Mouse (Mus musculus): ENCODE data around the gene Zrsr2. TPM values are rescaled to one million over a fixed set of nuclear protein-coding genes. Genes with fewer than 3 reads are reported as not detected.

Zrsr2 gene
- polyA plus RNA-seq, 1 experiment = 18.7 TPM

- Histone ChIP-seq H3K27me3 (ENCODE audit: control insufficient read depth, insufficient read depth, insufficient read length) (no peaks in the 10 kb centered on the region), H3K4me2 (ENCODE audit: low read depth) (peak overlapping the region; percentile 78), H3ac (ENCODE audit: control insufficient read depth, insufficient read length) (no peak overlapping the region), H3K36me3 (ENCODE audit: control insufficient read depth, insufficient read depth) (peaks cover 28% of the 10 kb centered on the region), H3K4me3 (peak overlapping the region; percentile 52), H3K79me2 (ENCODE audit: control insufficient read depth, insufficient read depth) (peaks cover 19% of the 10 kb centered on the region)
- TF ChIP-seq MYOD1 (IDR thresholded peaks at IDR 0.05; ENCODE audit: control insufficient read depth in 1 of 3, insufficient read length in 2 of 3, low read depth in 2 of 3) (peak in 2 of 3 experiments; percentile 9 to 47), MYOG (IDR thresholded peaks at IDR 0.05; ENCODE audit: control insufficient read depth in 1 of 3, insufficient read depth in 1 of 3, insufficient read length in 2 of 3, low read depth in 2 of 3) (no peak), CEBPB (IDR thresholded peaks at IDR 0.05; ENCODE audit: insufficient read depth, poor library complexity, severe bottlenecking) (no peak), MAX (IDR thresholded peaks at IDR 0.05; ENCODE audit: low read depth) (no peak), USF1 (IDR thresholded peaks at IDR 0.05; ENCODE audit: low read depth) (no peak)
These were observed 1.1 kb downstream of the Zrsr2 start for GRCm38 (mm10) chrX:163957381-163957780.

- Histone ChIP-seq H3ac (ENCODE audit: control insufficient read depth, insufficient read length) (no peak overlapping the region), H3K4me3 (no peak overlapping the region), H3K27me3 (ENCODE audit: control insufficient read depth, insufficient read depth, insufficient read length) (no peaks in the 10 kb centered on the region), H3K36me3 (ENCODE audit: control insufficient read depth, insufficient read depth) (peaks cover 36% of the 10 kb centered on the region), H3K4me2 (ENCODE audit: low read depth) (no peak overlapping the region), H3K79me2 (ENCODE audit: control insufficient read depth, insufficient read depth) (peaks cover 3% of the 10 kb centered on the region)
- TF ChIP-seq CEBPB (IDR thresholded peaks at IDR 0.05; ENCODE audit: insufficient read depth, poor library complexity, severe bottlenecking) = no peak
- no peak for TF ChIP-seq POLR2AphosphoS2 (IDR thresholded peaks at IDR 0.05; ENCODE audit: insufficient read length, low read depth)
These were observed 6.8 kb downstream of the Zrsr2 start for GRCm38 (mm10) chrX:163951618-163952017.

DNA sequence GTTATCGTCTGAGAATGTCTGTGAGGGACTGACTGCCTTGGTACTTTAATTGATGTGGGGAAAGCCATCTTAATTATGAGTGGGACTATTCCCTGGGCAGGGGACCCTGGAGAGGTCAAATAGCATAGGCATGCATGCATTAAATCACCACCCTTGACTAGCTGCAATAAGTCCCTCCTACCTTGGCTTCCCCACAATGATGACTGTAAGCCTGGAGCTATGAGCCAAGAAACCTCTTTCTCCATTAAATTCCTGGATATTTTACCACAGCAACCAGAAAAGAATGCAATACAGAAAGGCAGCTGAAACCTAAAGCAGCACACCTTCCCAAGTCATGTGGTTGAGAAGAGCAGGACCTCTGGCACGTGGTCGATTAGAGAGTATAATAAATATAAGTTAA is 14.1 kb downstream of the Zrsr2 start:
- Histone ChIP-seq H3K79me2 (ENCODE audit: control insufficient read depth, insufficient read depth) (no peaks in the 10 kb centered on the region), H3K4me3 (no peak overlapping the region), H3K4me2 (ENCODE audit: low read depth) (no peak overlapping the region), H3K27me3 (ENCODE audit: control insufficient read depth, insufficient read depth, insufficient read length) (no peaks in the 10 kb centered on the region), H3K36me3 (ENCODE audit: control insufficient read depth, insufficient read depth) (peaks cover 15% of the 10 kb centered on the region), H3ac (ENCODE audit: control insufficient read depth, insufficient read length) (no peak overlapping the region)
- no peak for TF ChIP-seq TCF3 (IDR thresholded peaks at IDR 0.05; ENCODE audit: insufficient read length, low read depth)
- TF ChIP-seq REST (IDR thresholded peaks at IDR 0.05; ENCODE audit: insufficient read depth, insufficient read length) = no peak
- no peak for TF ChIP-seq MYOD1 (IDR thresholded peaks at IDR 0.05; ENCODE audit: control insufficient read depth in 1 of 3, insufficient read length in 2 of 3, low read depth in 2 of 3)
- TF ChIP-seq USF1 (IDR thresholded peaks at IDR 0.05; ENCODE audit: low read depth) = no peak
- no peak for TF ChIP-seq POLR2AphosphoS2 (IDR thresholded peaks at IDR 0.05; ENCODE audit: insufficient read length, low read depth)
- no peak for TF ChIP-seq CEBPB (IDR thresholded peaks at IDR 0.05; ENCODE audit: insufficient read depth, poor library complexity, severe bottlenecking)
- no peak for TF ChIP-seq SRF (IDR thresholded peaks at IDR 0.05; ENCODE audit: control insufficient read depth, insufficient read length, low read depth)

DNA sequence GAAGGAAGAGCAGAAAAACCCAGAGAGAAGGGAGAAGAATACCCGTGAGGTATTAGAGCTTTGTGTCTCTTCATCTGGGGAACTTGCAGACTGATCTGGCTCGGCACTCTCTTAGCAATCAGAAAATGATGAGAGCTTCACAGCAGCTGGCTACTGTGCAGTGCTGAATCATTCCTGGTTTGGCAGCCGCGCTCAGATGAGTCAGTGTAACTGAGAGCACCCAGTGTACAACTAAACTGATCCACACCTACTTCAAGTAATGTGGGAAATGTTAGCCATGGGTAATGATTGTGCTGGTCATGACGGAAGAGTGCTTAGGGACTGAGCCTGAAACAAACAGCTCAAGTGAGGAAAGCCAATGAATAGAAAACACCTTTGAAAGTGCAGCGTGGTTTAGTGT is 19.9 kb downstream of the Zrsr2 start:
- no peak overlapping the region for H3ac ChIP-seq (ENCODE audit: control insufficient read depth, insufficient read length)
- no peaks in the 10 kb centered on the region for H3K79me2 ChIP-seq (ENCODE audit: control insufficient read depth, insufficient read depth)
- TF ChIP-seq USF1 (IDR thresholded peaks at IDR 0.05; ENCODE audit: low read depth) (no peak), MYOG (IDR thresholded peaks at IDR 0.05; ENCODE audit: control insufficient read depth in 1 of 3, insufficient read depth in 1 of 3, insufficient read length in 2 of 3, low read depth in 2 of 3) (peak in 2 of 3 experiments; percentile 45 to 47), SRF (IDR thresholded peaks at IDR 0.05; ENCODE audit: control insufficient read depth, insufficient read length, low read depth) (no peak), MYOD1 (IDR thresholded peaks at IDR 0.05; ENCODE audit: control insufficient read depth in 1 of 3, insufficient read length in 2 of 3, low read depth in 2 of 3) (peak in 2 of 3 experiments; percentile 48 to 62), CEBPB (IDR thresholded peaks at IDR 0.05; ENCODE audit: insufficient read depth, poor library complexity, severe bottlenecking) (no peak)
- H3K4me2 ChIP-seq (ENCODE audit: low read depth) = peak overlapping the region; percentile 69
- H3K36me3 ChIP-seq (ENCODE audit: control insufficient read depth, insufficient read depth) = peaks cover 13% of the 10 kb centered on the region
- H3K27me3 ChIP-seq (ENCODE audit: control insufficient read depth, insufficient read depth, insufficient read length) = no peaks in the 10 kb centered on the region
- H3K4me3 ChIP-seq = no peak overlapping the region

DNA sequence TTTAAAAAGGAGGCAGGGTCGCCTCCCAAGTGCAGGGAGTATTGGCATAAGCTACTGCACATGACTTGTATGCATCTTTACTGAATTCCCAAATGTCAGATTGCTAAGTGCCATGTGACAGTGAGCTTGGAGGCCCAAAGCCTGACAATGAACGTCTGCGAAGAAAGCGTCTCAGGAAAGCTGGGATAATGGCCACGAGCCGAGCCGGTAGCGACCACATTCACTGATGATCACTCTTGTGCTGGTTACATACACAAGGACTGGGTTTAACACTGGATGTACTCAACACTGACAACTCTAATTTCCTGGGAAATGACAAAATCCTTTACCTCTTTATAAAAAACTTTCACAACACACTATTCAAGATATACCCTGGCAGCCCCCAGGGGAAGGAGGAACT is 23.7 kb downstream of the Zrsr2 start:
- Histone ChIP-seq H3K4me2 (ENCODE audit: low read depth) (no peak overlapping the region), H3K27me3 (ENCODE audit: control insufficient read depth, insufficient read depth, insufficient read length) (no peaks in the 10 kb centered on the region), H3ac (ENCODE audit: control insufficient read depth, insufficient read length) (no peak overlapping the region), H3K79me2 (ENCODE audit: control insufficient read depth, insufficient read depth) (no peaks in the 10 kb centered on the region), H3K36me3 (ENCODE audit: control insufficient read depth, insufficient read depth) (peaks cover 9% of the 10 kb centered on the region), H3K4me3 (no peak overlapping the region)
- peak; percentile 61 for TF ChIP-seq POLR2AphosphoS2 (IDR thresholded peaks at IDR 0.05; ENCODE audit: insufficient read length, low read depth)
- TF ChIP-seq MYOG (IDR thresholded peaks at IDR 0.05; ENCODE audit: control insufficient read depth in 1 of 3, insufficient read depth in 1 of 3, insufficient read length in 2 of 3, low read depth in 2 of 3) = no peak

- Histone ChIP-seq H3K4me3 (no peak overlapping the region), H3K4me2 (ENCODE audit: low read depth) (no peak overlapping the region), H3K79me2 (ENCODE audit: control insufficient read depth, insufficient read depth) (no peaks in the 10 kb centered on the region), H3K27me3 (ENCODE audit: control insufficient read depth, insufficient read depth, insufficient read length) (no peaks in the 10 kb centered on the region), H3K36me3 (ENCODE audit: control insufficient read depth, insufficient read depth) (peaks cover 3% of the 10 kb centered on the region), H3ac (ENCODE audit: control insufficient read depth, insufficient read length) (no peak overlapping the region)
- TF ChIP-seq POLR2AphosphoS2 (IDR thresholded peaks at IDR 0.05; ENCODE audit: insufficient read length, low read depth) = no peak
- no peak for TF ChIP-seq E2F4 (IDR thresholded peaks at IDR 0.05; ENCODE audit: insufficient read depth)
- no peak for TF ChIP-seq MYOG (IDR thresholded peaks at IDR 0.05; ENCODE audit: control insufficient read depth in 1 of 3, insufficient read depth in 1 of 3, insufficient read length in 2 of 3, low read depth in 2 of 3)
- no peak for TF ChIP-seq SRF (IDR thresholded peaks at IDR 0.05; ENCODE audit: control insufficient read depth, insufficient read length, low read depth)
- no peak for TF ChIP-seq REST (IDR thresholded peaks at IDR 0.05; ENCODE audit: insufficient read depth, insufficient read length)
These were observed 28.9 kb downstream of the Zrsr2 start for GRCm38 (mm10) chrX:163929550-163929949.

Data from myocyte (in vitro differentiated cells).